Mouse (Mus musculus): ENCODE results near the gene Plekha6.

DNA sequence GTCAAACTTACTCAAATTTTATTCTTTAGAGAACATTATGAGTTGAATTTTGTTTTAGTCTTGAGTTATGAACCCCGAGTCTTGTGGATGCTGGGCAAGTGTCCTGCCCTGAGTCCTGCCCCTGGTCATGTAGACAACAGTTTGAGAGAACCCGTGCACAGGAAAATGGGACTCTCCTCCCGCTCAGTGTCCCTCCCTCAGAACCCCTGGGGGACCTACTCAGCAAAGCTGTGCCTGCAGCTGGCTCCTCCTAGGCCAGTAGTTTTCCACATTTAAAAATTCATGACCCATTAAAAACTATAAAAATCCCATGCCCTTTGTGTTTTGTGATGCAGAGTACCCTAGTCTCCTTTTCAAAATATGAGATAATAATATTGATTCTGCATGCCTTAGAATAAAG is 103.1 kb downstream of the Plekha6 start:
- TF ChIP-seq CTCF (IDR thresholded peaks at IDR 0.05), result no peak
- TF ChIP-seq EP300 (IDR thresholded peaks at IDR 0.05), result no peak

Measured in lung, postnatal 0 days (tissue).